Mouse (Mus musculus): Measurements from ENCODE around the gene Oxct2a. TPM values are rescaled to one million over a fixed set of nuclear protein-coding genes. Genes with fewer than 3 reads are reported as not detected.

Gene Oxct2a
- not detected for polyA plus RNA-seq (2017; shearing (Covaris generic))

GRCm38 (mm10) chr4:123323534-123323933 is at the start of gene Oxct2a:
TSS of gene Oxct2a (minus strand) at chr4:123323634.

GRCm38 (mm10) chr4:123342642-123343470 is 19.4 kb upstream of the Oxct2a start, which contains the start of gene Bmp8a:
TSS of gene Bmp8a (minus strand) at chr4:123343252.

Other genes starting within 250 kb of the Oxct2a start
- 0.15 TPM for gene Bmp8b, start 218.5 kb downstream of the Oxct2a start, polyA plus RNA-seq (2017; shearing (Covaris generic))
- not detected for gene Oxct2b, start 207.4 kb downstream of the Oxct2a start, polyA plus RNA-seq (2017; shearing (Covaris generic))
- 96.6 TPM for gene Ppie, start 183.7 kb downstream of the Oxct2a start, polyA plus RNA-seq (2017; shearing (Covaris generic))
- gene Hpcal4, start 140.4 kb downstream of the Oxct2a start, polyA plus RNA-seq (2017; shearing (Covaris generic)) = not detected
- not detected for gene Nt5c1a, start 122.1 kb downstream of the Oxct2a start, polyA plus RNA-seq (2017; shearing (Covaris generic))
- gene Heyl, start 90.1 kb downstream of the Oxct2a start, polyA plus RNA-seq (2017; shearing (Covaris generic)) = 0.12 TPM
- gene Pabpc4, start 61.3 kb downstream of the Oxct2a start, polyA plus RNA-seq (2017; shearing (Covaris generic)) = 7.2 TPM
- gene Bmp8a, start 19.6 kb upstream of the Oxct2a start, polyA plus RNA-seq (2017; shearing (Covaris generic)) = not detected

Data from activated CD4-positive, CD25-positive, alpha-beta regulatory T cell, adult 9 weeks (primary cell).